Mouse (Mus musculus) heart, embryonic 10.5 days (tissue): ENCODE measurements at regions not wholly inside any gene's neighbourhood (a gene's known extent, or its start where the extent isn't known, plus 50 kb on each side); places are given as distances from the start of the nearest gene placed in this dataset.

Source experiments
- DNase-seq: peaks from one replicate; pipeline ENCODE4 v3.0.0-alpha.2; 2017; ENCODE audit warnings: low spot score
- H3K27ac ChIP-seq: fragments of 300-500 bp; sonication (generic); 2 replicates; pipeline ENCODE4 v1.5.1; 2016; ENCODE audit warnings: mild to moderate bottlenecking
- H3K27me3 ChIP-seq: fragments of 300-500 bp; sonication (generic); 2 replicates; pipeline ENCODE4 v1.6.1; 2016; ENCODE audit warnings: mild to moderate bottlenecking; ENCODE audit not compliant: poor library complexity, insufficient read depth, severe bottlenecking
- H3K36me3 ChIP-seq: fragments of 300-500 bp; sonication (generic); 2 replicates; pipeline ENCODE4 v1.6.1; 2016; ENCODE audit warnings: mild to moderate bottlenecking, moderate library complexity
- H3K4me1 ChIP-seq: fragments of 300-500 bp; sonication (generic); 2 replicates; pipeline ENCODE4 v1.6.1; 2016; ENCODE audit warnings: mild to moderate bottlenecking
- H3K4me3 ChIP-seq: fragments of 300-500 bp; sonication (generic); 2 replicates; pipeline ENCODE4 v1.5.1; 2016; ENCODE audit warnings: mild to moderate bottlenecking, moderate library complexity
- H3K9me3 ChIP-seq: fragments of 300-500 bp; sonication (generic); 2 replicates; pipeline ENCODE4 v1.6.1; 2016; ENCODE audit warnings: mild to moderate bottlenecking, moderate library complexity
- WGBS: fragments of 180-500 bp; shearing (Covaris S2); methylation state at CpG from one replicate; pipeline ENCODE4 v1.1.7; 2016; 5-methylcytosine and 5-hydroxymethylcytosine counted together

- no peak overlapping the region for H3K27ac ChIP-seq
- WGBS: 72% methylated on average over 3 of the region's 3 CpGs
- no peaks in the 10 kb centered on the region for H3K36me3 ChIP-seq
- H3K4me1 ChIP-seq: no peaks in the 10 kb centered on the region
- no peaks in the 10 kb centered on the region for H3K27me3 ChIP-seq
- H3K4me3 ChIP-seq: no peak overlapping the region
- no peaks in the 10 kb centered on the region for H3K9me3 ChIP-seq
- DNase-seq: no peak
These were observed 199.1 kb upstream of the Prkd1 start for GRCm38 (mm10) chr12:50847976-50848375.

DNA sequence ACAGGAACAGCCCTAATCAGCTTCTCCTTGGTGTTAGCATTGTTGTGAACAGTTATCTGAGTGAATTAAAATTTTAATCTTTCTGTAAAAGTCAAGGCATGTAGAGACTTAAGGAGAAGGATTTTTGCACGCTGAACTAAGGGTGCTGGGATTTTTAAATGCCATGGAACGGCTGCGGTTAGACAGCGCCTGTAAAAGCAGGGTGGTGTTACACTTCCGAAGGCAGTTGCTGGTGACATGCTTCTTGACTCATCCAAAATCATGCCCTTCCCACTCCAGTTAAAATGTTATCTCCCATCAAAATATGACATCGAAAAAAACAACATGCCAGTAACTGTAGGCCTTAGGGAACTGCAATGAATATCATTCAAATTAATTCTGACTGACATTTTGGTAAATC, 193.8 kb upstream of the Prkd1 start:
- whole genome bisulfite sequencing: 83% methylated on average over 6 of the region's 6 CpGs
- H3K4me1 ChIP-seq: no peaks in the 10 kb centered on the region

DNA sequence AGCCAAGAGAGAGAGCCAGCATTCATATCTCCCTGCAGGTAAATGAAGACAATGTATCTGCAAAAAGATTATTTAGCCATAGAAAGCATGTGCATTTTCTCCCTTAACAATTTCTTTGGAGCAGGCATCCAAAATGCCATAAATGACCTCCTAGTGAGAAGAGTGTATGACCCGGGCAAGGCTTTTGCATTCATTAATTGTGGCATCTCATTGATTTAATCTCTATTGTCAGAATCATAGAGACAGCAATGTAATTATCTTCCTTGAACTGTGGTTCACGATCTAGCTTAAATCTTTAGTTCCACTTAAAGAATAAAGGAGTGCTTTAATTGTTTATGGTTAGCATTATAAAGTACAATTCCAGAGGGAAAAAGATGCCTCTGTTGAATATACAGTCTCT, 190.5 kb upstream of the Prkd1 start:
- H3K36me3 ChIP-seq: no peaks in the 10 kb centered on the region
- 73% methylated on average over 2 of the region's 2 CpGs for WGBS
- no peak overlapping the region for H3K27ac ChIP-seq
- no peaks in the 10 kb centered on the region for H3K4me1 ChIP-seq
- DNase-seq: no peak
- H3K4me3 ChIP-seq: no peak overlapping the region
- H3K9me3 ChIP-seq: no peaks in the 10 kb centered on the region
- no peaks in the 10 kb centered on the region for H3K27me3 ChIP-seq

More for the DNA sequence above, 193.8 kb upstream of the Prkd1 start:
- H3K27ac ChIP-seq: no peak overlapping the region
- no peak for DNase-seq
- H3K27me3 ChIP-seq: no peaks in the 10 kb centered on the region
- no peak overlapping the region for H3K4me3 ChIP-seq
- H3K9me3 ChIP-seq: no peaks in the 10 kb centered on the region
- H3K36me3 ChIP-seq: no peaks in the 10 kb centered on the region

DNA sequence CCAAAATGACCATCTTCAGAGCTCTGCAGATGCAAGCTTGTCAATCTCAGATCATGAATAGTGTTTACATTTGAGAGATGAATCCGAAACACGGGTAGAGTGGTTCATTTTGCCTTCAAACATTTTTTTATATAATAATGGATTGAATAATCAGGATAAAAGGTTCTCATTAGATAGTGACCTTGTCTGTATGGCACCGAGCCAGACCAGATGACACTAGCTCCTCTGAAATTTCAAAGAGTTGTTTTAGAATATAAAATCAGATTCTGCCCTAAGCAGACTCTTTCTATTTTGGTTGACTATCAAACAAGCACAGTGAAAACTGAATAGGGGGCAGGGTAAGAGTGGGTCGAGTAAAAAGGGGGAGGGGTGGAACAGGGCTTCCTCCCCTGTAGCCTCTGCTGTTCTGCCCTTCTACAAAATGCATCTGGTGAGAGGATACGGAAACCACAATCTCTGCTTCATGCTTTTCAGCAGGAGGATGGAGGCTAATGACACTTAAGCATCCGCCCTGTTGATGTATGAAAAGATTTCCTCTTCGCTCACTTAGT, 159.9 kb upstream of the Prkd1 start:
- Histone ChIP-seq H3K27ac (no peak overlapping the region), H3K4me1 (no peaks in the 10 kb centered on the region), H3K9me3 (no peaks in the 10 kb centered on the region), H3K4me3 (no peak overlapping the region), H3K36me3 (no peaks in the 10 kb centered on the region), H3K27me3 (no peaks in the 10 kb centered on the region)
- WGBS: 64% methylated on average over 7 of the region's 7 CpGs
- DNase-seq: no peak

GRCm38 (mm10) chr12:50804391-50804790, 155.5 kb upstream of the Prkd1 start:
- Histone ChIP-seq H3K4me1 (no peaks in the 10 kb centered on the region), H3K36me3 (no peaks in the 10 kb centered on the region), H3K4me3 (no peak overlapping the region), H3K27me3 (no peaks in the 10 kb centered on the region), H3K27ac (no peak overlapping the region), H3K9me3 (no peaks in the 10 kb centered on the region)
- WGBS: 65% methylated on average over 3 of the region's 3 CpGs
- no peak for DNase-seq

DNA sequence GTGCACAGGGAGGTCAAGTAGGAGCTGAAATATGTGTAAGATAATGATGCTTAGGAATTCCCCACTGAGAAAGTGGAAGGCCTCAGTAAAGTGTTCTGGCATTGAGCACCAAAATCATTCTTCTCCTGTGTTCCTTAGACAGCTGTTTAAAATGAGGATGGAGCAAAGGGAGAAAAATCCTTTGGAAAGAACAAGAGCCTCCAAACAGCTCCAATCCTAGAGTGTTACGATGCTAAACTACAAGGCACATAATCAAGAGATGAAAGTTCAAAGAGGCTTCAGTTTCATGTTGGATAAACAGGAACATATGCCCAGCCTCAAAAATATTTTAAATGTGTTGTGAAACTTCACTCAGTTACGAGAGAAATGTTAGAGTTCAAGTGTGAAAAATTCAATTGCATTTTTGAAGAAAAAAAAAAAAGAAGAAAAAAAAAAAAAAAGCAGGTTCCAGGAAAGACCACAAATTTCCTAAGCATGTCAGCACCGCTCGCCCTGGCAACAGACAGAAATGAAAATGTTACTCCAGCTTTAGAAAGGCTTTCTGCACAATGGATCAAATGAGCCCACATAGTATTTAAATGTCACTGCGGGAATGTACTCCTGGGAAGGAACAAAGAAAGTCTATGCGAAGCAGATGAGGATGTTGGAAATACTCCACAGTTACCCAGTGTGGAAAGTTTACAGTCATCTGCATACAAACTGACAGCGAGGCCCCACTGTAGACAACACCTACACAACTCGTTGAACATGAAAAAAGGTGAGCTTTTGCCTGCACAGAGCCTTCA, 116.5 kb upstream of the Prkd1 start:
- no peak for DNase-seq
- H3K4me1 ChIP-seq: no peaks in the 10 kb centered on the region
- no peaks in the 10 kb centered on the region for H3K27me3 ChIP-seq
- H3K36me3 ChIP-seq: no peaks in the 10 kb centered on the region
- 71% methylated on average over 8 of the region's 8 CpGs for WGBS
- H3K4me3 ChIP-seq: no peak overlapping the region
- H3K9me3 ChIP-seq: no peaks in the 10 kb centered on the region
- no peak overlapping the region for H3K27ac ChIP-seq

DNA sequence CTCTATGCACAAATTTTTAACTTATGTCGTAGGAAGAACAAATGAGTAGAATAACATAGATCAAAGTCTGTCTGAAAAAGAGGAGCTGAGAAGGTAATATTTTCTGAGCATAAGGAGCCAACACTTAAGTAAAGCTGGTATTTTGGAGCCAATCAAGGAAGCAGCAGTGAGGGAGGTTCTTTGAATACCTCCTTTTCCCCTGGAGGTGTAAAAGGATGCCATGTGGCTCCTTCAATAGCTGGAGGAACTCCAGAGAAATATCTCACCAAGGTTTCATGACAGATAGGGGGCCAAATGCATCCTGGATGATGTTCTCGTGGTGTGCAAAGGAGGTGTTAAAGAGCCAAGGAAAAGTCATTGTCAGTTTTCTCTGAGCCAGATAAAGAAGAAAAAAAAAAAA, 115.6 kb upstream of the Prkd1 start:
- Histone ChIP-seq H3K4me3 (no peak overlapping the region), H3K27me3 (no peaks in the 10 kb centered on the region), H3K27ac (no peak overlapping the region), H3K9me3 (no peaks in the 10 kb centered on the region), H3K4me1 (no peaks in the 10 kb centered on the region), H3K36me3 (no peaks in the 10 kb centered on the region)
- 64% methylated on average over 2 of the region's 2 CpGs for WGBS
- no peak for DNase-seq

- H3K4me3 ChIP-seq: no peak overlapping the region
- no peaks in the 10 kb centered on the region for H3K36me3 ChIP-seq
- no peaks in the 10 kb centered on the region for H3K27me3 ChIP-seq
- H3K27ac ChIP-seq: no peak overlapping the region
- no peaks in the 10 kb centered on the region for H3K4me1 ChIP-seq
- no peaks in the 10 kb centered on the region for H3K9me3 ChIP-seq
- no peak for DNase-seq
- 85% methylated on average over 9 of the region's 9 CpGs for WGBS
These were observed 85.2 kb upstream of the Prkd1 start for GRCm38 (mm10) chr12:50734135-50734534.

DNA sequence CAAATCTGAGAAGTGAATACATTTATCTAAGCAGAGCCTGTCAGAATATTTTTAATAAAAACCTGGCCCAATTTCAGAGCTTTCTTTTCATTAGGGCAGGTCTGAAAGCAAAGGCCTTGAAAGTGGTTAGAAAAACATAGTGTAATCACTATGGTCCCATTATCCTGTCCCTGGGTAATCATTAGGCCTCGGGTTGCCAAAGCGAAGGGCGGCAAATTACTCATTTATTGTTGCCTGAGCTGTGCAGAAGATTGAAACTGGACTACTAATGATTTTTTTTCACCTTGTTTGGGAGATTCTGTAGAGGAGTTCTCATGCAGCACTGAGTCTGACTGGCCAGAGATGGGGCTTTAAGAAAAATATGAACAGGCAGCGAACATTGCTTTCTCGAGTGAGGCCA, 63.7 kb upstream of the Prkd1 start:
- 81% methylated on average over 5 of the region's 5 CpGs for WGBS
- Histone ChIP-seq H3K27ac (no peak overlapping the region), H3K36me3 (no peaks in the 10 kb centered on the region), H3K27me3 (no peaks in the 10 kb centered on the region), H3K9me3 (no peaks in the 10 kb centered on the region), H3K4me3 (no peak overlapping the region), H3K4me1 (no peaks in the 10 kb centered on the region)
- DNase-seq: no peak

DNA sequence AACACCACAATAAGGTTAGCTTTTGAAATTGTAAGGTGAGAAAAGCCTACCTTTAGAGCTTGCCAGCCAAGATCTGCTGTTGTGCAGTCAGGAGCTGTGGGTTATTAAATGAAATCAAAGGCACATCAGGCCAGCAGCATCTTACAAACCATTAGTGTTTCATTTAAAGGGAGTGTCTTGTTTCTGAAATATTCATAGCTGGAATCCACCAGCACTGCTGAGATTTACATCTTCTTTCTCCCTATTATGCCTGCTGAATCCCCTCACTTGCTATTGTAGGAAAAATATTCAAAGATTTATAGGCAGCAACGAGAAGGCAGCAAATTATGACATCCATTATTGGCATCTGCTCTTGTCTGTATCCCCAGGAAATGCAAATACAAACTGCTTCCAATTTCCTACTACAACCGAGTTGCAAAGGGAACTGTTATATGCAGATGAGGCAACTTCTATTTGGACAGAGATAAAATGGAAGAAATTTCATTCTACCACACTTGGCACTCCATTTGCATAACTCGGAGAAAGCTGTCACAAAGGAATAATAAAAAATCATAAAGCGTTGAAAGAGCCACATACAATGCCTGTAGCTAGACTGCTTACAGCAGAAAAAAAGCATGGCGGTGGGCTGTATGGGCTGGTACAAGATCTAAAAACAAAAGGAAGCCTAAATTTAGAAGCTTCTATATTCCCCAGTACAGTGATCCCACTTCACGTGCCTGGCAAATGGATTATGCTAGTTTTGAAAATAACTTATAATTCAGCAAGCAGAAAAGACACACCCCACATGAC, 60.3 kb upstream of the Prkd1 start:
- Histone ChIP-seq H3K27ac (no peak overlapping the region), H3K4me1 (no peaks in the 10 kb centered on the region), H3K36me3 (no peaks in the 10 kb centered on the region), H3K27me3 (no peaks in the 10 kb centered on the region), H3K9me3 (no peaks in the 10 kb centered on the region), H3K4me3 (no peak overlapping the region)
- DNase-seq: no peak
- 81% methylated on average over 6 of the region's 6 CpGs for WGBS

DNA sequence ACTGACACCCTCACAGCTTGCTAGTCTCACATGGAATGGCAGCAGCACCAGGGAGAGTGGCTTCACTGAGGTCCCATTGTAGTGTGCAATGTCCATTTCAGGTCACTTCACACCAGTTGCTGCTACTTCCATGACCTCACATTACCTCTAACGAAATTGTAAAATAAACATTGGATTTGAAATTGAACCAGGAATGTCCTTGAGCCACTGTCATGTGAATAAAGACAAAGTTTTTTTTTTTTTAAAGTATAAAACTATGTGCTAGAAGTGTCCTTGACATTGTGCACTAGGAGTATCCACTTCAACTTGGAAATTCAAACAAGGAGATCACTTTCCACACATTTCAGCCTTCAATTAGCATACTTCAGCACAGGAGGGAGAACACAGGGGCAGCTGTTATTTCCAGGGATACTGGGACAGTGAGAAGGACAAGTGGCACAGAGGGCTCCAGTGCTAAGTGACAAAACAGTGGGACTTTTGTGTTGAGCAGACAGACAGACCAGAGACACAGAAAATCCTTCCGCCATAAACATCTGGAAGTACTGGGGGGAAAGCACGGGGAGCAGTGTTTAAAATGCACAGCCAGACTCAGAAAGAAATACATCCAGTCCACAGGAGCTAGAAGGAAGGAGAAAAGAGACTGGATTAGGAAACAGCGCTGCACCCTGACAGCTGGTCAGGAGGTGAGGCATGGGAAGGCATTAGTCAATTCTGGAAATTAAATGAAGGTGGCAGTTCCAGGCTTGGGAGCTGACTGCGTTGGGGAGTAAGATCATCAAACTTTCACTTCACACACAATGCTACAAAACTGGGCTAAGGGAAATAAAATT, 49.9 kb upstream of the Prkd1 start:
- H3K27ac ChIP-seq: no peak overlapping the region
- no peaks in the 10 kb centered on the region for H3K27me3 ChIP-seq
- DNase-seq: no peak
- H3K4me3 ChIP-seq: no peak overlapping the region
- H3K36me3 ChIP-seq: no peaks in the 10 kb centered on the region
- 63% methylated on average over 5 of the region's 5 CpGs for WGBS
- H3K9me3 ChIP-seq: no peaks in the 10 kb centered on the region
- no peaks in the 10 kb centered on the region for H3K4me1 ChIP-seq
